Mouse (Mus musculus): Measurements from ENCODE around the gene Padi1. TPM values are rescaled to one million over a fixed set of nuclear protein-coding genes. Genes with fewer than 3 reads are reported as not detected.

The Padi1 gene
- polyA plus RNA-seq, 1 experiment from 2014 or later, result 1.0 TPM

GRCm38 (mm10) chr4:140804601-140805000 is 41.0 kb downstream of the Padi1 start:
- H3K9ac ChIP-seq, result no peak overlapping the region
- no peak overlapping the region for H3K4me2 ChIP-seq (replicated peaks)
- H3K36me3 ChIP-seq, result no peaks in the 10 kb centered on the region
- WGBS, result 82% methylated on average over 9 of the region's 9 CpGs
- H3K27ac ChIP-seq (replicated peaks), result no peak overlapping the region
- H3K27me3 ChIP-seq, result no peaks in the 10 kb centered on the region
- H3K9me3 ChIP-seq (replicated peaks), result no peaks in the 10 kb centered on the region
- no peak overlapping the region for H3K4me3 ChIP-seq (replicated peaks)
- H3K4me1 ChIP-seq, result no peaks in the 10 kb centered on the region
- ATAC-seq (ENCODE audit: insufficient number of reproducible peaks, low FRiP score, low TSS enrichment, low read depth), result no peak

DNA sequence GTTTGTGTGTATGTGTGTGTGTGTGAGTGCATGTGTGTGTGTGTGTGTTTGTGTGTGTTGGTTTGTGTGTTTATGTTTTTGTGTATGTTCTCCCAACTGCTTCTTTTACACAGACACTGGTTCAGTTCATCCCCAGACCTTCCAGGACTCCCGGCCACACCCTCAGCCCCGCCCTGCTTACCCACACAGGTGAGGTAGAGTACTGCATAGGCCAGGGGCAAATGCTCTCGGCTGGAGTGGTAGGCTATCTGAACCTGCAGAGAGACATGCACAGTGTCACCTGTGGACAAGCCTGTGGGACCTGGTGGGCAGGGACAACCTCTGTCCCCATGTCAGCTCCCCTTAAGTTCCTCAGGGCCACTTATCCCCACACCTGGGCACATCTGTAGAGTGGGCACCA is 44.2 kb downstream of the Padi1 start:
- Histone ChIP-seq H3K27me3 (no peaks in the 10 kb centered on the region), H3K4me1 (no peaks in the 10 kb centered on the region), H3K36me3 (no peaks in the 10 kb centered on the region), H3K4me2 (replicated peaks) (no peak overlapping the region), H3K9ac (no peak overlapping the region), H3K27ac (replicated peaks) (no peak overlapping the region), H3K9me3 (replicated peaks) (no peaks in the 10 kb centered on the region), H3K4me3 (replicated peaks) (no peak overlapping the region)
- no peak for ATAC-seq (ENCODE audit: insufficient number of reproducible peaks, low FRiP score, low TSS enrichment, low read depth)
- 72% methylated on average over 3 of the region's 3 CpGs for WGBS

- H3K27ac ChIP-seq (replicated peaks), result no peak overlapping the region
- H3K9ac ChIP-seq, result no peak overlapping the region
- H3K4me3 ChIP-seq (replicated peaks), result no peak overlapping the region
- no peaks in the 10 kb centered on the region for H3K4me1 ChIP-seq
- 74% methylated on average over 3 of the region's 3 CpGs for WGBS
- no peaks in the 10 kb centered on the region for H3K36me3 ChIP-seq
- no peak for ATAC-seq (ENCODE audit: insufficient number of reproducible peaks, low FRiP score, low TSS enrichment, low read depth)
- no peaks in the 10 kb centered on the region for H3K9me3 ChIP-seq (replicated peaks)
- no peak overlapping the region for H3K4me2 ChIP-seq (replicated peaks)
- H3K27me3 ChIP-seq, result no peaks in the 10 kb centered on the region
Measured at GRCm38 (mm10) chr4:140796786-140797185, 48.8 kb downstream of the Padi1 start.

- Histone ChIP-seq H3K27ac (replicated peaks) (no peak overlapping the region), H3K9me3 (replicated peaks) (no peaks in the 10 kb centered on the region), H3K4me2 (replicated peaks) (no peak overlapping the region), H3K4me1 (no peaks in the 10 kb centered on the region), H3K36me3 (no peaks in the 10 kb centered on the region), H3K9ac (no peak overlapping the region), H3K4me3 (replicated peaks) (no peak overlapping the region), H3K27me3 (no peaks in the 10 kb centered on the region)
- ATAC-seq (ENCODE audit: insufficient number of reproducible peaks, low FRiP score, low TSS enrichment, low read depth), result no peak
- WGBS, result 81% methylated on average over 9 of the region's 9 CpGs
Measured at GRCm38 (mm10) chr4:140794678-140795077, 50.9 kb downstream of the Padi1 start.

DNA sequence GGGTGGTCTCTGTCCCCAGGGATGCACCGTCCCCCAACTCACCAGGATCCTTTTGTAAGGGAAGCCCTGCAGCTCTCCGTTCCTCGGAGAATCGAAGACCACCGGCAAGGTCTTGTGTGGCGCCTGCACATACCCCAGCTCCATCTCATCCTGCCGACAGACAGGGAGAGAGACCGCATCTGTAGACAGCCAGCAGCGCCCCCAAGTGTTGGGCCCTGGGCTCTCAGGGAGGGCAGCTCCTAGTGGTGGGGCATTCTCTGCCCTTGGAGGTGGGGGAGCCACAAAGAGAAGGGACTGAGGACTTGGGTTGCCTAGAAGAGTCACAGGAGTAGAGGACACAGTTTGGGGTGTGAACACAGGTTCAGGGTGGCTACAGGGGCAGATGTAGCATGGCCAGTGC is 51.8 kb downstream of the Padi1 start:
- Histone ChIP-seq H3K4me3 (replicated peaks) (no peak overlapping the region), H3K9me3 (replicated peaks) (no peaks in the 10 kb centered on the region), H3K9ac (no peak overlapping the region), H3K4me2 (replicated peaks) (no peak overlapping the region), H3K4me1 (no peaks in the 10 kb centered on the region), H3K27ac (replicated peaks) (no peak overlapping the region), H3K27me3 (no peaks in the 10 kb centered on the region), H3K36me3 (no peaks in the 10 kb centered on the region)
- no peak for ATAC-seq (ENCODE audit: insufficient number of reproducible peaks, low FRiP score, low TSS enrichment, low read depth)
- 54% methylated on average over 9 of the region's 9 CpGs for WGBS

- no peaks in the 10 kb centered on the region for H3K9me3 ChIP-seq (replicated peaks)
- no peak for ATAC-seq (ENCODE audit: insufficient number of reproducible peaks, low FRiP score, low TSS enrichment, low read depth)
- no peak overlapping the region for H3K9ac ChIP-seq
- H3K4me1 ChIP-seq, result no peaks in the 10 kb centered on the region
- WGBS, result 86% methylated on average over 7 of the region's 7 CpGs
- no peak overlapping the region for H3K4me3 ChIP-seq (replicated peaks)
- no peaks in the 10 kb centered on the region for H3K27me3 ChIP-seq
- H3K36me3 ChIP-seq, result no peaks in the 10 kb centered on the region
- H3K4me2 ChIP-seq (replicated peaks), result no peak overlapping the region
- no peak overlapping the region for H3K27ac ChIP-seq (replicated peaks)
Measured at GRCm38 (mm10) chr4:140792584-140792983, 53.0 kb downstream of the Padi1 start.

GRCm38 (mm10) chr4:140791071-140791470 is 54.5 kb downstream of the Padi1 start:
- H3K4me3 ChIP-seq (replicated peaks), result no peak overlapping the region
- no peak overlapping the region for H3K27ac ChIP-seq (replicated peaks)
- 82% methylated on average over 16 of the region's 16 CpGs for WGBS
- no peak overlapping the region for H3K4me2 ChIP-seq (replicated peaks)
- no peak overlapping the region for H3K9ac ChIP-seq
- H3K36me3 ChIP-seq, result no peaks in the 10 kb centered on the region
- no peaks in the 10 kb centered on the region for H3K27me3 ChIP-seq
- H3K4me1 ChIP-seq, result no peaks in the 10 kb centered on the region
- no peaks in the 10 kb centered on the region for H3K9me3 ChIP-seq (replicated peaks)
- no peak for ATAC-seq (ENCODE audit: insufficient number of reproducible peaks, low FRiP score, low TSS enrichment, low read depth)

- H3K9me3 ChIP-seq (replicated peaks), result no peaks in the 10 kb centered on the region
- no peak overlapping the region; the same call in 1 of the 2 replicates for H3K9ac ChIP-seq
- no peaks in the 10 kb centered on the region for H3K4me1 ChIP-seq
- H3K27me3 ChIP-seq, result no peaks in the 10 kb centered on the region
- H3K27ac ChIP-seq (replicated peaks), result no peak overlapping the region
- no peak overlapping the region for H3K4me3 ChIP-seq (replicated peaks)
- WGBS, result 72% methylated on average over 4 of the region's 4 CpGs
- ATAC-seq (ENCODE audit: insufficient number of reproducible peaks, low FRiP score, low TSS enrichment, low read depth), result no peak
- H3K4me2 ChIP-seq (replicated peaks), result no peak overlapping the region
- no peaks in the 10 kb centered on the region for H3K36me3 ChIP-seq
Measured at GRCm38 (mm10) chr4:140789983-140790382, 55.6 kb downstream of the Padi1 start.

DNA sequence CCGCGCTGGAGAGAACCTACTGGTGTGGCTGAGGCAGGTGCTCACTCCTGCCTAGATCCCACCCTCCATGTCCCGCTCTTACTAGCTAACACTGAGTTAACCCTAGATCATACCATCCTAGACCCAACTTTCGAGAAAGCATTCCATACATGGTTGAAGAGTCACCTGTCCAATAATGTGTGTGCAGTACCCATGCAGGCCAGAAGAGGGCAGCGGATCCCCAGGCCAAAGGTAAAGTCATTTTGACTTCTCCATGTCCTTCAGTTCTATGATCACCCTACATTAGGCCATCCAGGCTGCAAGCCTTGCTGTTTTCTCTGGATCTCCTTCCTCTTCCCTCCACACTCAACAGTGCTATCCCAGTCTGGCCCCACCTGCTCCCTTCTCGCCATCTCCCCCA is 56.6 kb downstream of the Padi1 start:
- Histone ChIP-seq H3K27ac (replicated peaks) (no peak overlapping the region), H3K9ac (no peak overlapping the region), H3K4me3 (replicated peaks) (no peak overlapping the region), H3K36me3 (no peaks in the 10 kb centered on the region), H3K9me3 (replicated peaks) (no peaks in the 10 kb centered on the region), H3K4me2 (replicated peaks) (no peak overlapping the region), H3K4me1 (no peaks in the 10 kb centered on the region), H3K27me3 (no peaks in the 10 kb centered on the region)
- 45% methylated on average over 6 of the region's 6 CpGs for WGBS
- no peak for ATAC-seq (ENCODE audit: insufficient number of reproducible peaks, low FRiP score, low TSS enrichment, low read depth)

DNA sequence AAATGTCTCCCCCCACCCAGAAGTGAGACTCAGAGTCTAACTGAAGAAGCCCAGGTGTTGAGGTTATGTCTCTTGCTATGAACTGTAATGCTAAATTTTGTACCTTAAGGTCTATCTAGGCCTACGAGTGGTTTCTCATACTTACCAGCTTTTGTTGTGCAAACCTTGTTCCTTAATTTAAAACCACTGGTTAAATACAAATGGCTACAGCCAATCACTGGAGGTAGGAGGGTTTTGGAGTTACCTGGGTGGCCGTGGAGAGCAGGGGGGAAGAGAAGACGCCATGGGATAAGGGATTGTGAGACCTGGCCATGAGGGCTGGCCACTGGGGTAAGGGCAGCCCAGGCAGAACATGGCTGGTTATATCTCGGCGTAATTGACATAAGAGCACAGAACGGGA is 57.3 kb downstream of the Padi1 start:
- H3K9ac ChIP-seq, result no peak overlapping the region
- whole genome bisulfite sequencing, result 76% methylated on average over 6 of the region's 6 CpGs
- H3K27ac ChIP-seq (replicated peaks), result no peak overlapping the region
- no peak for ATAC-seq (ENCODE audit: insufficient number of reproducible peaks, low FRiP score, low TSS enrichment, low read depth)
- no peaks in the 10 kb centered on the region for H3K36me3 ChIP-seq
- no peak overlapping the region for H3K4me2 ChIP-seq (replicated peaks)
- no peaks in the 10 kb centered on the region for H3K27me3 ChIP-seq
- no peaks in the 10 kb centered on the region for H3K9me3 ChIP-seq (replicated peaks)
- no peaks in the 10 kb centered on the region for H3K4me1 ChIP-seq
- H3K4me3 ChIP-seq (replicated peaks), result no peak overlapping the region

DNA sequence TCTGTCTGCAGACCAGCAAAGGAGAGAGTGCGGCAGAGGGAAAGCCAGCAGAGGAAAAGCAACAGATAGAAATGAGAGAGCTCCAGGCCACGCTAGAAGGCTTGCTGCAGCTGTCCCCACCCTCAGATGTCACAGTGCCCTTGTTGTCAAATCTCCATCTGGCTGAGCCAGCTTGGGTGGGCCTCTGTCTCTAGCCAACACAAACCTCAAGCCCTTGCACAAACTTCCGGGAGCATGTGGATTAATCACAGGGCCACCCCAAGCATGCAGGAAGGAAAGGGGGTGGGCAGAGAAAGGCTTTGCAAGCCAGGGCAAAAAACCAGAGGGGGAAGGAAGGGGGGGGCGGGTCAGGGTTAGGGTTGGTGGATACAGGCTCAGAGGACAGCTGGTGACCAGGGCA is 58.2 kb downstream of the Padi1 start:
- no peaks in the 10 kb centered on the region for H3K4me1 ChIP-seq

GRCm38 (mm10) chr4:140785217-140785616 is 60.4 kb downstream of the Padi1 start:
- Histone ChIP-seq H3K9me3 (replicated peaks) (no peaks in the 10 kb centered on the region), H3K27me3 (no peaks in the 10 kb centered on the region), H3K4me2 (replicated peaks) (no peak overlapping the region), H3K4me3 (replicated peaks) (no peak overlapping the region), H3K4me1 (no peaks in the 10 kb centered on the region), H3K27ac (replicated peaks) (no peak overlapping the region), H3K36me3 (no peaks in the 10 kb centered on the region), H3K9ac (no peak overlapping the region)
- no peak for ATAC-seq (ENCODE audit: insufficient number of reproducible peaks, low FRiP score, low TSS enrichment, low read depth)
- 80% methylated on average over 5 of the region's 5 CpGs for WGBS

More for the DNA sequence above, 58.2 kb downstream of the Padi1 start:
- no peak overlapping the region for H3K9ac ChIP-seq
- H3K36me3 ChIP-seq, result no peaks in the 10 kb centered on the region
- H3K9me3 ChIP-seq (replicated peaks), result no peaks in the 10 kb centered on the region
- ATAC-seq (ENCODE audit: insufficient number of reproducible peaks, low FRiP score, low TSS enrichment, low read depth), result no peak
- H3K4me3 ChIP-seq (replicated peaks), result no peak overlapping the region
- no peaks in the 10 kb centered on the region for H3K27me3 ChIP-seq
- WGBS, result 72% methylated on average over 3 of the region's 4 CpGs
- no peak overlapping the region for H3K27ac ChIP-seq (replicated peaks)
- no peak overlapping the region for H3K4me2 ChIP-seq (replicated peaks)

All from embryonic facial prominence, embryonic 15.5 days (tissue).